Mouse (Mus musculus): ENCODE measurements around the gene Ccdc124.
"Not testable (repeated sequence)": the region's sequence is repeated elsewhere in the genome, so short reads cannot be mapped to it uniquely, and the experiment has no call there.

Gene Ccdc124

GRCm38 (mm10) chr8:70827796-70828195 lies 45.9 kb downstream of the Ccdc124 start:
- in situ Hi-C loops (cut with MboI, MseI): no loop called here

GRCm38 (mm10) chr8:70827010-70827409 lies 46.7 kb downstream of the Ccdc124 start:
- in situ Hi-C loops (cut with MboI, MseI): no loop called here

GRCm38 (mm10) chr8:70825816-70826215 lies 47.9 kb downstream of the Ccdc124 start:
- in situ Hi-C loops (cut with MboI, MseI): no loop called here

- in situ Hi-C loops (cut with MboI, MseI): no loop called here
Observed at GRCm38 (mm10) chr8:70823802-70824201, 49.9 kb downstream of the Ccdc124 start.

GRCm38 (mm10) chr8:70822594-70822993 lies 51.1 kb downstream of the Ccdc124 start:
- in situ Hi-C loops (cut with MboI, MseI): not testable (repeated sequence)

GRCm38 (mm10) chr8:70821992-70822391 lies 51.7 kb downstream of the Ccdc124 start:
- in situ Hi-C loops (cut with MboI, MseI): no loop called here

GRCm38 (mm10) chr8:70821399-70821962 lies 52.3 kb downstream of the Ccdc124 start:
- in situ Hi-C loops (cut with MboI, MseI): no loop called here

- in situ Hi-C loops (cut with MboI, MseI): no loop called here
Observed at GRCm38 (mm10) chr8:70820101-70820935, 53.4 kb downstream of the Ccdc124 start.
